Mouse (Mus musculus) liver, postnatal 0 days (tissue): ENCODE data around the gene Rab11fip5. TPM values are rescaled to one million over a fixed set of nuclear protein-coding genes. Genes with fewer than 3 reads are reported as not detected.
A peak's percentile ranks its signal among the peaks of the same experiment; 100 is the strongest.

Experiments
- ATAC-seq: fragments of 200-750 bp; cut with Nextera tagmentation; 2 replicates; pipeline ENCODE4 v1.8.0; 2017; ENCODE audit warnings: mild to moderate bottlenecking, moderate library complexity
- DNase-seq: peaks from one replicate; pipeline ENCODE4 v3.0.0-alpha.2; 2016
- H3K27ac ChIP-seq: fragments of 300-500 bp; sonication (generic); 2 replicates; pipeline ENCODE4 v1.5.1; 2014; ENCODE audit warnings: antibody characterized with exemption, moderate library complexity, mild to moderate bottlenecking, low read depth
- H3K27me3 ChIP-seq: fragments of 300-500 bp; sonication (generic); 2 replicates; pipeline ENCODE4 v1.6.1; 2014; ENCODE audit warnings: low read length, control low read depth, mixed read lengths; ENCODE audit not compliant: insufficient read depth
- H3K36me3 ChIP-seq: fragments of 300-500 bp; sonication (generic); replicated peaks from 2 replicates; pipeline ENCODE4 v1.6.1; 2014; ENCODE audit warnings: mild to moderate bottlenecking, control low read depth, low read length, moderate library complexity, mixed read lengths; ENCODE audit not compliant: insufficient read depth
- H3K4me1 ChIP-seq: fragments of 300-500 bp; sonication (generic); 2 replicates; pipeline ENCODE4 v1.6.1; 2014; ENCODE audit warnings: antibody characterized with exemption, mild to moderate bottlenecking, control low read depth; ENCODE audit not compliant: insufficient read depth
- H3K4me2 ChIP-seq: fragments of 300-500 bp; sonication (generic); 2 replicates; pipeline ENCODE4 v1.6.1; 2014; ENCODE audit warnings: low read depth, mild to moderate bottlenecking, low read length, moderate library complexity, mixed read lengths
- H3K4me3 ChIP-seq: fragments of 300-500 bp; sonication (generic); 2 replicates; pipeline ENCODE4 v1.5.1; 2014; ENCODE audit warnings: low read depth, low read length
- H3K9ac ChIP-seq: fragments of 300-500 bp; sonication (generic); replicated peaks from 2 replicates; pipeline ENCODE4 v1.6.1; 2014; ENCODE audit warnings: mild to moderate bottlenecking, moderate library complexity
- H3K9me3 ChIP-seq: fragments of 300-500 bp; sonication (generic); 2 replicates; pipeline ENCODE4 v1.6.1; 2016; ENCODE audit warnings: mild to moderate bottlenecking, control low read depth, low read length, mixed read lengths
- CTCF ChIP-seq: sonication (generic); IDR thresholded peaks from 2 replicates; pipeline ENCODE4 v1.5.1; 2016; ENCODE audit warnings: antibody characterized with exemption, low read depth
- EP300 ChIP-seq: IDR thresholded peaks from 2 replicates; pipeline ENCODE4 v1.6.1; 2016; ENCODE audit warnings: antibody characterized with exemption, low read depth, mild to moderate bottlenecking
- WGBS: fragments of 180-500 bp; shearing (Covaris S2); extraction: QIAGEN DNeasy Blood & Tissue Kit; methylation state at CpG from one replicate; pipeline ENCODE4 v1.1.7; 2014; ENCODE audit not compliant: insufficient replicate concordance; 5-methylcytosine and 5-hydroxymethylcytosine counted together
- polyA plus RNA-seq: library from polyadenylated mRNA; unstranded; fragments of >200 nt; fragmentation: Nextera tagmentation; extraction: Ambion mirVana; gene quantifications from 2 replicates; pipeline ENCODE4 v1.2.1, GENCODE M21; 2015

Rab11fip5 gene
- polyA plus RNA-seq, 1 experiment from 2014 or later: 1.1 TPM

DNA sequence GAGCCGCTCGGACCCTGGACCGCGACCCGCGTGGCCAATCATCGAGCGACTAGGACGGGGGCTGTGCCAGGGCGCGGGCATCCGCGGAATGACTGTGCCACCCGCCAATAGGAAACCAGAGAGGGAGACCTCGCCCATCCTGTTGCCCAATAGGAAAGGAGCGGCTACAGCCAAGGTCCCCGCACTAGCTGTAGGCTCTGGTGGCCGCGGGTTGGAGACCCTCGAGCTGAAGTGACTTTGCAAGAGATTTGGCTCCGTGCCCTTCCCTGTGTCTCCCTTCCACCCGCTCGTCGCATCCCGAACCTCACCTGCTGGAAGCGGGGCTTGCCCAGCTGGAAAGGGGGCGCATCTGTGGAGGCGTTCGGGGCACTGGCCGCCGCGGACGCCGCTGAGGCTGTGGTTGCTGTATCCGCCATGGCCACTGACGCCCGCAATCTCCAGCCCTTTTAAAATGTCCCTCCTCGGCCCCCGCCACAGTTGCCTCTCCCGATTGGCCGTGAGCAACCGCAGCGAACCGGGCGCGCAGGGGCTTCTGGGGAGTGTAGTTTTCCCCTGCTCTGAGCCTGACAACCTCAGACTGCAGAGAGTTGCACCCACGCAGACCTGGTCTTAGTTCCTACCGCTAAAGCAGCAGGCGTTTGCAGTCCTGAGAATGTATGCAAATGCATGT is 41.3 kb downstream of the Rab11fip5 start, which contains the start of gene Sfxn5:
Gene Sfxn5 (minus strand): TSS at position 423 of the 670 bp plus-strand sequence.
- WGBS: under 1% methylated on average over 49 of the region's 49 CpGs
- peak within 1 kb of the TSS; percentile 69 for H3K9ac ChIP-seq
- H3K27me3 ChIP-seq: no peaks in the 10 kb centered on the region
- H3K4me1 ChIP-seq: peaks cover 9% of the 10 kb centered on the region; the same call in 1 of the 2 replicates
- ATAC-seq (peak; percentile 96), DNase-seq (peak; percentile 93)
- H3K4me3 ChIP-seq: peak within 1 kb of the TSS; percentile 61
- no peaks in the 10 kb centered on the region for H3K9me3 ChIP-seq
- H3K36me3 ChIP-seq: no peaks in the 10 kb centered on the region
- peak within 1 kb of the TSS; percentile 85 for H3K4me2 ChIP-seq
- TF ChIP-seq CTCF (0 out of 2 replicates have a peak, but pooled peaks have one; percentile 0), EP300 (no peak; the same call in 1 of the 2 replicates)
- peak within 1 kb of the TSS; percentile 80 for H3K27ac ChIP-seq

DNA sequence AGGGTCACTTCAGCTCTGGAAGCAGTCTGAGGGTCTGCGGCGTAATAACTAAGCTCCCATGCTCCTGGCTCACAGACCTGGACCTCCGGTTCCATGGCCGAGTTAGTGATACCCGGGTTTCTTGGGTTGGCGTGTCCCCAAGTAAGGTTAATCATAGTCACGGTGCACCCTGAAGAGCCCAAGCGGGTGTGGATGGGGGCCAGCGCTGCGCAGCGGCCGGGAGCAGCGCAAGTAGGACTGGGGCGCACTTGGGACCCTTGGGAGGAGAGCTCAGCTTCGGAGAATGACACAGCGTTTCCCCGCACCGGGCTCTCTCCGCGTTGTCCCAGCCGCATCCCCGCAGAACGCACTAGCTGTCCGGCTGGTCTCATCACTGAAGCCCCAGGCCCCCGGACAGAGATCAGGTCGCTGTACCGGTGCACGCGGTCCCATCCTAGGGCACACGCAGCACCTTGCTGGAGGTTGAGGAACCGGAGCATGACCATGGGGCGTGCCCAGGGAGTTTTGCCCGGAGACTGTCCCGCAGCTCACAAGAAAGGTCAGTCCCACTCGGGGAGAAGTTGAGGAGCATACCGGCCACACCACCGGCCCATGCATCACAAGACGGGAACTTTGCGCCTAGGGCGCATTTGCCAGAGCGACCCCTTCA is 42.0 kb downstream of the Rab11fip5 start:
- ATAC-seq (peak; percentile 24), DNase-seq (no peak)
- Histone ChIP-seq H3K27me3 (no peaks in the 10 kb centered on the region), H3K9ac (peak overlapping the region; percentile 69; the same call in 1 of the 2 replicates), H3K4me3 (peak overlapping the region; percentile 61), H3K36me3 (no peaks in the 10 kb centered on the region), H3K4me1 (peaks cover 9% of the 10 kb centered on the region; the same call in 1 of the 2 replicates), H3K4me2 (peak overlapping the region; percentile 85), H3K9me3 (no peaks in the 10 kb centered on the region), H3K27ac (no peak overlapping the region)
- no peak for TF ChIP-seq EP300
- TF ChIP-seq CTCF: no peak
- under 1% methylated on average over 41 of the region's 41 CpGs for WGBS

DNA sequence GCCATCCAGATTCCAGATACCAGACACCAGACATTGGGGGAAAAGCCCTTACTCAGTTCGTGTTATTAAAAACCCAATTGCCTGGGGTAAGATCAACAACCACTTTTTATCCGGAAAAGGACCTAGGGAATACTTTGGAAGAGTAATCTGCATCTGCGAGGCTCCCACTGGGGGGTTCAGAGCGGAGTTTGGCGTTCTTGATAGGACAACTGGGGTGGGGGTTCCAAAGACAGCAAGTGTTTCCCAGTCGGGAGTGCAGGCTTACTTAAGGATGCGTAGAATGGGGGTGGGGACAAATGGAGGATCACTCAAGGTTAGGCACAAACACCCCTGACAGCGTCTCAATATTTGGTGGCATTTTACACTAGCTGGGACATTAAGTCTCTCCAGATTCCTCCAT is 42.7 kb downstream of the Rab11fip5 start:
- Histone ChIP-seq H3K36me3 (no peaks in the 10 kb centered on the region), H3K9me3 (no peaks in the 10 kb centered on the region), H3K9ac (no peak overlapping the region), H3K27ac (no peak overlapping the region), H3K27me3 (no peaks in the 10 kb centered on the region), H3K4me2 (no peak overlapping the region), H3K4me1 (peaks cover 9% of the 10 kb centered on the region; the same call in 1 of the 2 replicates), H3K4me3 (no peak overlapping the region)
- WGBS: 50% methylated on average over 8 of the region's 8 CpGs
- no peak for ATAC-seq
- DNase-seq: no peak
- TF ChIP-seq EP300 (no peak), CTCF (no peak)

DNA sequence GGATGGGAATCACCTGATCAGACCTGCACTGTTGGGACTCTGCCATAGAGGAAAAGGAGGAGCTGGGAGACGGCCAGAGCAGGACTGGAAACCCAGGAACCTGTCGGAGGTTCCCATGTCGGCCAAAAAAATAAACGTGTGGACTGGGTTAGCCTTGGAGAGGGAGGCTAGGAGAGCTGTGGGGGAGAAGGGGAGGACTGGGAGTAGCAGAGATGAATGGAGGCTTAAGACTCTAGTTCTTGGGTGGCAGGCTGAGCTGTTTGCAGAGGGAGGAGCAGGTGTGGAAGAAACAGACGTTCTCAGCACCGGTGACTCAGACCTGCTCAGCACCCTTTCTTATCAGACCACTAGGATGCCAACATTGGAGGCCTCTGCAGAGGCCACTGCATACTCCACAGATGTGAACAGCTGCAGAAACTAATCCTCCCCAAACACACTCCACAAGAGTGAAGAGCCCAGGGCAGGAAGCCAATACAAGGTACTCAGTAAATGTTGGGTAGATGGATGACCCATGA is 43.2 kb downstream of the Rab11fip5 start:
- no peak overlapping the region for H3K4me3 ChIP-seq
- H3K36me3 ChIP-seq: no peaks in the 10 kb centered on the region
- DNase-seq: no peak
- peaks cover 9% of the 10 kb centered on the region; the same call in 1 of the 2 replicates for H3K4me1 ChIP-seq
- H3K9me3 ChIP-seq: no peaks in the 10 kb centered on the region
- no peak overlapping the region for H3K9ac ChIP-seq
- no peak overlapping the region for H3K27ac ChIP-seq
- ATAC-seq: no peak
- no peak overlapping the region for H3K4me2 ChIP-seq
- WGBS: 54% methylated on average over 6 of the region's 6 CpGs
- H3K27me3 ChIP-seq: no peaks in the 10 kb centered on the region
- TF ChIP-seq EP300: no peak
- no peak for TF ChIP-seq CTCF

DNA sequence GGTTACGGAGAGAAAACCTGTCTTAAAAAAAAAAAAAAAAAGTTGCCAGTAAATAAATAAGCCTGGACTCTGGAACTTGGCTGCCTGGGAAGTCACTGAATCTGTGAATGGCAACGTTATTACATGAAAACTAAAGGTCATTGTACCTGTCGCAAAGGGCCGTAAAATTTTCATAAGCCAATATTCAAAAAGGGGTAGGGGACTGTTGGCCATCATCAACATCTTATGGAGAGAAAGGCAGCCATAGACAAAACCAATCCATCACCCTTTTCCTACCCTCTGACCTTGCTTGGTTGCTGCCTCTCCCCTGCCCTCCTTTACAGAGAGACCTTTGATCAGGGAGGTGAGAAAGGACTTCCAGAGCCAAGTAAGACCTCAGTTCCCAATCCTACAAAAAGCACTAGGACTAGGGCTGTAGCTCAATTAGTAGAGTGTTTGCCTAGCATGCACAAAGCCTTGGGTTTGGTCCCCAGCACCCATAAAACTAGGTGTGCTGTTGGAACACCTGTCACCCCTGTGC is 44.7 kb downstream of the Rab11fip5 start:
- no peak for DNase-seq
- TF ChIP-seq CTCF (no peak), EP300 (no peak)
- no peak overlapping the region for H3K27ac ChIP-seq
- no peaks in the 10 kb centered on the region for H3K36me3 ChIP-seq
- WGBS: 76% methylated on average over 4 of the region's 4 CpGs
- no peak overlapping the region for H3K4me3 ChIP-seq
- H3K9me3 ChIP-seq: no peaks in the 10 kb centered on the region
- no peak for ATAC-seq
- H3K9ac ChIP-seq: no peak overlapping the region
- H3K4me1 ChIP-seq: peaks cover 17% of the 10 kb centered on the region
- no peak overlapping the region for H3K4me2 ChIP-seq
- H3K27me3 ChIP-seq: no peaks in the 10 kb centered on the region

GRCm38 (mm10) chr6:85326564-85326963 is 47.9 kb downstream of the Rab11fip5 start:
- Histone ChIP-seq H3K4me3 (no peak overlapping the region), H3K9ac (no peak overlapping the region), H3K9me3 (no peaks in the 10 kb centered on the region), H3K27ac (no peak overlapping the region; the same call in 1 of the 2 replicates), H3K36me3 (no peaks in the 10 kb centered on the region), H3K4me2 (no peak overlapping the region; the same call in 1 of the 2 replicates), H3K27me3 (no peaks in the 10 kb centered on the region), H3K4me1 (peaks cover 11% of the 10 kb centered on the region)
- ATAC-seq (no peak), DNase-seq (no peak)
- 55% methylated on average over 4 of the region's 4 CpGs for WGBS
- TF ChIP-seq CTCF (no peak), EP300 (no peak)
